Mouse (Mus musculus) urinary bladder, adult 2 months (tissue): ENCODE results near the gene Tuba4a. TPM values are rescaled to one million over a fixed set of nuclear protein-coding genes. Genes with fewer than 3 reads are reported as not detected.

Experiments used
- DNase-seq: peaks from one replicate; pipeline ENCODE4 v3.0.0; 2022; ENCODE audit warnings: low spot score
- polyA plus RNA-seq: library from polyadenylated mRNA; depleted of rRNA; stranded (reverse); fragments of >200 nt; gene quantifications from 2 replicates; pipeline ENCODE4 v1.2.3, GENCODE M21; 2012; rRNA removed

The Tuba4a gene
- polyA plus RNA-seq, 1 experiment: 29.2 TPM

DNA sequence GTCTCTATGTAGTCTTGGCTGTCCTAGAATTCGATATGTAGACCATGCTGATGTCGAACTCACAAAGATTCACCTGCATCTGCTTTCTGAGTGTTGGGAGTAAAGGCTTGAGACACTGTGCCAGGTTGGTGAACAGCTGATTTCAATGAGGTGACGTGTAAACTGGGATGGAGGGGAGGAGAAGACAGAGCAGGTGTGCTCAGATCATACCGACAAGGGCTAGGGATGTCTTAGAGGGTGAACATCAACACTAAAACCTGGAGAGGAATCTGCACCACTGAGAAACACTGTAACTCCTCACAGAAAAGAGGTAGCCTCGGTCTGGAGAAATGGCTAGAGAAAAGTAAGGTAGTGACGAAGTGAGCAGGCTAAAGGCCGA is 51.6 kb downstream of the Tuba4a start:
- DNase-seq: no peak

Other genes starting within 250 kb of the Tuba4a start
- 3.4 and 4.3 TPM in 2 replicates for gene Nhej1, start 94.7 kb downstream of the Tuba4a start, polyA plus RNA-seq
- gene Slc23a3, start 86.0 kb downstream of the Tuba4a start, polyA plus RNA-seq: 0.91 and 1.2 TPM in 2 replicates
- gene Cnppd1, start 77.2 kb downstream of the Tuba4a start, polyA plus RNA-seq: 50.8 and 51.7 TPM in 2 replicates
- gene Retreg2, start 77.1 kb downstream of the Tuba4a start, polyA plus RNA-seq: 60.5 and 61.5 TPM in 2 replicates
- 37.7 and 45.2 TPM in 2 replicates for gene Zfand2b, start 51.2 kb downstream of the Tuba4a start, polyA plus RNA-seq
- gene Abcb6, start 39.5 kb downstream of the Tuba4a start, polyA plus RNA-seq: 11.2 and 13.4 TPM in 2 replicates
- gene Ankzf1, start 27.7 kb downstream of the Tuba4a start, polyA plus RNA-seq: 33.5 and 39.1 TPM in 2 replicates
- 30.4 and 36.3 TPM in 2 replicates for gene Atg9a, start 27.7 kb downstream of the Tuba4a start, polyA plus RNA-seq
- 28.9 and 33.6 TPM in 2 replicates for gene Glb1l, start 9.1 kb downstream of the Tuba4a start, polyA plus RNA-seq
- 149 and 188 TPM in 2 replicates for gene Stk16, start 9.0 kb downstream of the Tuba4a start, polyA plus RNA-seq
- gene A630095N17Rik, start 12.2 kb upstream of the Tuba4a start, polyA plus RNA-seq: not detected in 2 replicates
- gene Dnajb2, start 16.5 kb upstream of the Tuba4a start, polyA plus RNA-seq: 34.6 and 37.8 TPM in 2 replicates
- gene Ptprn, start 44.6 kb upstream of the Tuba4a start, polyA plus RNA-seq: 0.40 and 0.65 TPM in 2 replicates
- 0.31 and 0.52 TPM in 2 replicates for gene Resp18, start 58.5 kb upstream of the Tuba4a start, polyA plus RNA-seq
- 106 and 124 TPM in 2 replicates for gene Dnpep, start 98.1 kb upstream of the Tuba4a start, polyA plus RNA-seq
- gene Des, start 140.5 kb upstream of the Tuba4a start, polyA plus RNA-seq: 1,825 and 2,682 TPM in 2 replicates
- 91.1 and 102 TPM in 2 replicates for gene Speg, start 155.4 kb upstream of the Tuba4a start, polyA plus RNA-seq
- gene Gmppa, start 216.1 kb upstream of the Tuba4a start, polyA plus RNA-seq: 140 and 188 TPM in 2 replicates
- 0.03 and 0.06 TPM in 2 replicates for gene Asic4, start 230.6 kb upstream of the Tuba4a start, polyA plus RNA-seq